Mouse (Mus musculus) E14TG2a.4 (cell line): ENCODE data around the gene Smarcd3.

ENCODE experiments used
- H3K27me3 ChIP-seq: 2 replicates; pipeline ENCODE4 v1.6.1; 2014; ENCODE audit warnings: low read length, control low read depth; ENCODE audit not compliant: insufficient read depth
- H3K36me3 ChIP-seq: 2 replicates; pipeline ENCODE4 v1.6.1; 2014; ENCODE audit warnings: low read length, control low read depth; ENCODE audit not compliant: insufficient read depth
- H3K4me1 ChIP-seq: replicated peaks from 2 replicates; pipeline ENCODE4 v1.6.1; 2014; ENCODE audit warnings: low read depth, low read length, control low read depth
- H3K4me3 ChIP-seq: replicated peaks from 2 replicates; pipeline ENCODE4 v1.5.1; 2014; ENCODE audit warnings: mild to moderate bottlenecking, low read length
- H3K9me3 ChIP-seq: 2 replicates; pipeline ENCODE4 v1.6.1; 2014; ENCODE audit warnings: low read length, control low read depth
- CTCF ChIP-seq: conservative IDR thresholded peaks from 2 replicates; pipeline ENCODE4 v1.5.1; 2014; ENCODE audit warnings: low read length
- NANOG ChIP-seq: IDR thresholded peaks from 2 replicates; pipeline ENCODE4 v1.6.1; 2014; ENCODE audit warnings: borderline replicate concordance, low read length, mixed read lengths
- POU5F1 ChIP-seq: IDR thresholded peaks from 2 replicates; pipeline ENCODE4 v1.6.1; 2014; ENCODE audit warnings: low read length, borderline replicate concordance

The Smarcd3 gene

DNA sequence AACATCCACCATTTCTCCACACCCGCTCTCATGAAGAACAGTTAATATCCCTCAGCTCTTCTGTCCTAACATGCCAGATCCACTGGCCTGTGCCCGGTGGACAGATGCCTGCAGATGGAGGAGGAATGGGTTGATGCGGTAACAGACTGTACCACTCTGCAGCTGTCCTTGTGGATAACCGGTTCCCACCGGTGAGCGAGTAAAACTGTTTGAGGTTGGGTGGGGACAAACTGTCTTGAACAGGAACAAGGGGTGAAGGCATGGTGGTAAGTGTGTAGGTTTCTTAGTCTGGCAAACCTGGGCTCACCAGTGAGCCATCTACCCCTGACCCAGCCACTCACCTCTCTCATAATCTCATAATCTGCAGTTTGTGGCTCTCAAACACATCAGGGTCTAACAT is 27.1 kb upstream of the Smarcd3 start:
- Histone ChIP-seq H3K4me3 (0 out of 2 replicates have a peak overlapping the region, but pooled peaks have one; percentile 26), H3K36me3 (no peaks in the 10 kb centered on the region), H3K9me3 (no peaks in the 10 kb centered on the region), H3K27me3 (no peaks in the 10 kb centered on the region), H3K4me1 (peaks cover 68% of the 10 kb centered on the region)
- TF ChIP-seq POU5F1 (no peak), NANOG (no peak), CTCF (no peak)

DNA sequence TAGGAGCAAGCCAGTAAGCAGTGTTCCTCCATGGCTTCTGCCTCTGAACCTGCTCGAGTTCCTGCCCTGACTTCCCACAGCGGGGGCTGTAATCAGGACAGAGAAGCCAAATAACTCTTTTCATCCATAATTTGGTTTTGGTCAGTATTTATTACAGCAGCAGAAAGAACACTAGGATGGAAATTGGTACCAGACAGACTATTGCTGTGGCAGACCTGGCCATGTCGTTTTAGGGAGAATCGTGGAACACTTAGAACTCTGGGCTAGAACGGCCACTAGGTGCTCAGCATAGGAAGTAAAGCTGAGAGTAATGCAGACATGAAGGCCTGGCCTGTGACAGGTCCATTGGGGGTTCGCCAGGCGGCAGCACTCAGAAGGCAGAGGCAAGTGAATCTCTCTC is 25.5 kb upstream of the Smarcd3 start:
- TF ChIP-seq NANOG (no peak), POU5F1 (no peak), CTCF (no peak)
- peaks cover 55% of the 10 kb centered on the region for H3K4me1 ChIP-seq
- H3K27me3 ChIP-seq, result no peaks in the 10 kb centered on the region

DNA sequence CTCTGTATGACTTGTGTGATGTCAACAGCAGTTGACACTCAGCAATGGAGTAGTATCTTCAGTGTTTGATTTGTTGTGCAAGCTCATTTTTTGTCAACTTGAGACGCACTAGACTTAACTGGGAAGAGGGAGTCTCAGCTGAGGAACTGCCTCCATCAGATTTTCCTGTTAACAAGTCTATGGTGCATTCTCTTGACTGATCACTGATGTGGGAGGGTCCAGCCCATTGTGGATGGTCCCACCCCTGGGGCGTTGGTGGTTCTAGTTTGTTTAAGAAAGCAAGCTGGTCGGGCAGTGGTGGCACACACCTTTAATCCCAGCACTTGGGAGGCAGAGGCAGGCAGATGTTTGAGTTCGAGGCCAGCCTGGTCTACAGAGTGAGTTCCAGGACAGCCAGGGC is 25.0 kb upstream of the Smarcd3 start:
- Histone ChIP-seq H3K9me3 (no peaks in the 10 kb centered on the region), H3K27me3 (no peaks in the 10 kb centered on the region), H3K36me3 (no peaks in the 10 kb centered on the region), H3K4me3 (no peak overlapping the region), H3K4me1 (peaks cover 51% of the 10 kb centered on the region)
- TF ChIP-seq NANOG, result no peak
- TF ChIP-seq CTCF, result no peak
- TF ChIP-seq POU5F1, result no peak

More for the DNA sequence above, 25.5 kb upstream of the Smarcd3 start:
- H3K36me3 ChIP-seq, result no peaks in the 10 kb centered on the region
- no peaks in the 10 kb centered on the region for H3K9me3 ChIP-seq
- no peak overlapping the region for H3K4me3 ChIP-seq

GRCm38 (mm10) chr5:24645454-24645853 is 21.2 kb upstream of the Smarcd3 start:
- H3K36me3 ChIP-seq, result no peaks in the 10 kb centered on the region
- TF ChIP-seq POU5F1, result no peak
- TF ChIP-seq NANOG, result no peak
- no peak for TF ChIP-seq CTCF
- H3K9me3 ChIP-seq, result no peaks in the 10 kb centered on the region
- H3K4me1 ChIP-seq, result peaks cover 29% of the 10 kb centered on the region
- H3K4me3 ChIP-seq, result no peak overlapping the region
- H3K27me3 ChIP-seq, result no peaks in the 10 kb centered on the region

GRCm38 (mm10) chr5:24639081-24639480 is 14.9 kb upstream of the Smarcd3 start:
- H3K4me1 ChIP-seq, result peaks cover 49% of the 10 kb centered on the region
- H3K4me3 ChIP-seq, result no peak overlapping the region
- TF ChIP-seq CTCF, result no peak
- TF ChIP-seq POU5F1, result no peak
- TF ChIP-seq NANOG, result no peak
- no peaks in the 10 kb centered on the region for H3K27me3 ChIP-seq
- H3K36me3 ChIP-seq, result no peaks in the 10 kb centered on the region
- no peaks in the 10 kb centered on the region for H3K9me3 ChIP-seq

DNA sequence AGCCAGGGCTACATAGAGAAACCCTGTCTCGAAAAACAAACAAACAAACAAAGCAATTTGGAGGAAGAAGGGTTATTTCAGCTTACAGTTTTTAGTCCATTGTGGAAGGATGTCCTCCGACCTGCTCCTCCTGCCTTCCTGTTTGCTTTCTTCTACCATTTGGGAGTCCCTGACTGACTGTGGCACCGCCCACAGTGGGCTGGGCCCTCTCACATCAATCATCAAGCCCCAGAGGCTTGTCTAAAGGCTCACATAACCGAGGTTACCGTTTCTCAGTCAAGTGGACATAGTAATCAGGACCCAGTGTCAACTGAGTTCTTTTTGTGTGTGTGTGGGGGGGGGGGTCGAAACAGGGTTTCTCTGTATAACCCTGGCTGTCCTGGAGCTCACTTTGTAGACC is 13.9 kb upstream of the Smarcd3 start:
- Histone ChIP-seq H3K36me3 (no peaks in the 10 kb centered on the region), H3K9me3 (no peaks in the 10 kb centered on the region), H3K4me1 (peaks cover 56% of the 10 kb centered on the region), H3K4me3 (no peak overlapping the region), H3K27me3 (no peaks in the 10 kb centered on the region)
- TF ChIP-seq NANOG (no peak), POU5F1 (no peak), CTCF (no peak)

GRCm38 (mm10) chr5:24636987-24637386 is 12.8 kb upstream of the Smarcd3 start:
- peaks cover 64% of the 10 kb centered on the region for H3K4me1 ChIP-seq
- H3K4me3 ChIP-seq, result no peak overlapping the region
- H3K9me3 ChIP-seq, result no peaks in the 10 kb centered on the region
- TF ChIP-seq POU5F1 (no peak), CTCF (no peak), NANOG (no peak)
- no peaks in the 10 kb centered on the region for H3K27me3 ChIP-seq
- no peaks in the 10 kb centered on the region for H3K36me3 ChIP-seq

- no peaks in the 10 kb centered on the region for H3K36me3 ChIP-seq
- no peak for TF ChIP-seq NANOG
- TF ChIP-seq POU5F1, result no peak
- no peak for TF ChIP-seq CTCF
- no peaks in the 10 kb centered on the region for H3K9me3 ChIP-seq
- H3K4me3 ChIP-seq, result no peak overlapping the region
- no peaks in the 10 kb centered on the region; the same call in 1 of the 2 replicates for H3K27me3 ChIP-seq
- H3K4me1 ChIP-seq, result peaks cover 66% of the 10 kb centered on the region
Measured at GRCm38 (mm10) chr5:24635526-24636141, 11.4 kb upstream of the Smarcd3 start.

- no peaks in the 10 kb centered on the region for H3K9me3 ChIP-seq
- no peak for TF ChIP-seq NANOG
- no peak for TF ChIP-seq CTCF
- TF ChIP-seq POU5F1, result no peak
- peaks cover 4% of the 10 kb centered on the region; the same call in 1 of the 2 replicates for H3K27me3 ChIP-seq
- H3K4me3 ChIP-seq, result no peak overlapping the region
- H3K36me3 ChIP-seq, result no peaks in the 10 kb centered on the region
- H3K4me1 ChIP-seq, result peaks cover 66% of the 10 kb centered on the region
Measured at GRCm38 (mm10) chr5:24635093-24635492, 10.9 kb upstream of the Smarcd3 start.
